Mouse (Mus musculus): ENCODE measurements at regions not wholly inside any gene's neighbourhood (a gene's known extent, or its start where the extent isn't known, plus 50 kb on each side); places are given as distances from the start of the nearest gene placed in this dataset.

GRCm38 (mm10) chr9:61749201-61749600 is 165.1 kb downstream of the Rplp1 start:
- Histone ChIP-seq H3K4me3 (no peak overlapping the region), H3K27me3 (replicated peaks; ENCODE audit: low read depth, poor library complexity, severe bottlenecking) (0 out of 2 replicates have a peak, but pooled peaks cover 9% of the 10 kb centered on the region), H3K4me1 (peaks cover 27% of the 10 kb centered on the region), H3K36me3 (replicated peaks) (no peaks in the 10 kb centered on the region), H3K9me3 (no peaks in the 10 kb centered on the region), H3K27ac (replicated peaks) (no peak overlapping the region)
- WGBS, result 88% methylated on average over 4 of the region's 4 CpGs
- no peak for DNase-seq (ENCODE audit: low spot score)

GRCm38 (mm10) chr9:61748416-61748815 is 165.9 kb downstream of the Rplp1 start:
- Histone ChIP-seq H3K9me3 (no peaks in the 10 kb centered on the region), H3K27me3 (replicated peaks; ENCODE audit: low read depth, poor library complexity, severe bottlenecking) (0 out of 2 replicates have a peak, but pooled peaks cover 2% of the 10 kb centered on the region), H3K4me1 (peaks cover 19% of the 10 kb centered on the region), H3K4me3 (no peak overlapping the region), H3K27ac (replicated peaks) (no peak overlapping the region), H3K36me3 (replicated peaks) (no peaks in the 10 kb centered on the region)
- DNase-seq (ENCODE audit: low spot score), result no peak

GRCm38 (mm10) chr9:61746401-61746800 is 167.9 kb downstream of the Rplp1 start:
- WGBS, result 62% methylated on average over 6 of the region's 6 CpGs

GRCm38 (mm10) chr9:61745301-61745801 is 169.0 kb downstream of the Rplp1 start:
- WGBS, result 62% methylated on average over 7 of the region's 7 CpGs
- no peak for DNase-seq (ENCODE audit: low spot score)

More at GRCm38 (mm10) chr9:61746401-61746800, 167.9 kb downstream of the Rplp1 start:
- Histone ChIP-seq H3K9me3 (no peaks in the 10 kb centered on the region), H3K4me3 (no peak overlapping the region), H3K27me3 (replicated peaks; ENCODE audit: low read depth, poor library complexity, severe bottlenecking) (no peaks in the 10 kb centered on the region), H3K36me3 (replicated peaks) (no peaks in the 10 kb centered on the region), H3K4me1 (peaks cover 17% of the 10 kb centered on the region), H3K27ac (replicated peaks) (no peak overlapping the region)
- DNase-seq (ENCODE audit: low spot score), result no peak

GRCm38 (mm10) chr9:61733540-61733939 is 180.8 kb downstream of the Rplp1 start:
- no peak for DNase-seq (ENCODE audit: low spot score)
- Histone ChIP-seq H3K27ac (replicated peaks) (no peak overlapping the region), H3K4me3 (no peak overlapping the region), H3K4me1 (no peaks in the 10 kb centered on the region), H3K9me3 (peaks cover 4% of the 10 kb centered on the region; the same call in 1 of the 2 replicates), H3K36me3 (replicated peaks) (no peaks in the 10 kb centered on the region), H3K27me3 (replicated peaks; ENCODE audit: low read depth, poor library complexity, severe bottlenecking) (no peaks in the 10 kb centered on the region)
- 65% methylated on average over 2 of the region's 2 CpGs for WGBS

More at GRCm38 (mm10) chr9:61745301-61745801, 169.0 kb downstream of the Rplp1 start:
- H3K27ac ChIP-seq (replicated peaks), result no peak overlapping the region
- peaks cover 17% of the 10 kb centered on the region for H3K4me1 ChIP-seq
- no peak overlapping the region for H3K4me3 ChIP-seq
- no peaks in the 10 kb centered on the region for H3K36me3 ChIP-seq (replicated peaks)
- no peaks in the 10 kb centered on the region for H3K9me3 ChIP-seq
- H3K27me3 ChIP-seq (replicated peaks; ENCODE audit: low read depth, poor library complexity, severe bottlenecking), result no peaks in the 10 kb centered on the region

GRCm38 (mm10) chr9:61732747-61733146 is 181.6 kb downstream of the Rplp1 start:
- Histone ChIP-seq H3K27me3 (replicated peaks; ENCODE audit: low read depth, poor library complexity, severe bottlenecking) (no peaks in the 10 kb centered on the region), H3K27ac (replicated peaks) (no peak overlapping the region), H3K4me1 (0 out of 2 replicates have a peak, but pooled peaks cover 2% of the 10 kb centered on the region), H3K4me3 (no peak overlapping the region), H3K9me3 (peaks cover 4% of the 10 kb centered on the region; the same call in 1 of the 2 replicates), H3K36me3 (replicated peaks) (no peaks in the 10 kb centered on the region)
- 80% methylated on average over 4 of the region's 4 CpGs for WGBS
- DNase-seq (ENCODE audit: low spot score), result no peak

GRCm38 (mm10) chr9:61728115-61728514 is 186.2 kb downstream of the Rplp1 start:
- Histone ChIP-seq H3K27me3 (replicated peaks; ENCODE audit: low read depth, poor library complexity, severe bottlenecking) (no peaks in the 10 kb centered on the region), H3K4me1 (0 out of 2 replicates have a peak, but pooled peaks cover 2% of the 10 kb centered on the region), H3K36me3 (replicated peaks) (no peaks in the 10 kb centered on the region), H3K4me3 (no peak overlapping the region), H3K27ac (replicated peaks) (no peak overlapping the region), H3K9me3 (no peaks in the 10 kb centered on the region)
- WGBS, result 73% methylated on average over 4 of the region's 4 CpGs
- no peak for DNase-seq (ENCODE audit: low spot score)

GRCm38 (mm10) chr9:61727651-61728050 is 186.7 kb downstream of the Rplp1 start:
- no peak overlapping the region for H3K4me3 ChIP-seq
- no peak for DNase-seq (ENCODE audit: low spot score)
- no peaks in the 10 kb centered on the region for H3K9me3 ChIP-seq
- H3K4me1 ChIP-seq, result 0 out of 2 replicates have a peak, but pooled peaks cover 2% of the 10 kb centered on the region
- 70% methylated on average over 10 of the region's 10 CpGs for WGBS
- no peaks in the 10 kb centered on the region for H3K36me3 ChIP-seq (replicated peaks)
- H3K27me3 ChIP-seq (replicated peaks; ENCODE audit: low read depth, poor library complexity, severe bottlenecking), result no peaks in the 10 kb centered on the region
- H3K27ac ChIP-seq (replicated peaks), result no peak overlapping the region

GRCm38 (mm10) chr9:61724070-61724469 is 190.3 kb downstream of the Rplp1 start:
- no peaks in the 10 kb centered on the region for H3K36me3 ChIP-seq (replicated peaks)
- H3K9me3 ChIP-seq, result no peaks in the 10 kb centered on the region
- no peak for DNase-seq (ENCODE audit: low spot score)
- no peak overlapping the region for H3K4me3 ChIP-seq
- H3K27ac ChIP-seq (replicated peaks), result no peak overlapping the region
- 0 out of 2 replicates have a peak, but pooled peaks cover 5% of the 10 kb centered on the region for H3K27me3 ChIP-seq (replicated peaks; ENCODE audit: low read depth, poor library complexity, severe bottlenecking)
- H3K4me1 ChIP-seq, result peaks cover 18% of the 10 kb centered on the region
- 91% methylated on average over 2 of the region's 2 CpGs for WGBS

GRCm38 (mm10) chr9:61723021-61723581 is 191.2 kb downstream of the Rplp1 start:
- Histone ChIP-seq H3K27me3 (replicated peaks; ENCODE audit: low read depth, poor library complexity, severe bottlenecking) (peaks cover 9% of the 10 kb centered on the region), H3K9me3 (no peaks in the 10 kb centered on the region), H3K36me3 (replicated peaks) (no peaks in the 10 kb centered on the region), H3K27ac (replicated peaks) (no peak overlapping the region), H3K4me3 (no peak overlapping the region), H3K4me1 (peaks cover 18% of the 10 kb centered on the region)
- no peak for DNase-seq (ENCODE audit: low spot score)
- 86% methylated on average over 8 of the region's 8 CpGs for WGBS

- DNase-seq (ENCODE audit: low spot score), result no peak
- Histone ChIP-seq H3K27me3 (replicated peaks; ENCODE audit: low read depth, poor library complexity, severe bottlenecking) (peaks cover 14% of the 10 kb centered on the region), H3K9me3 (no peaks in the 10 kb centered on the region), H3K4me1 (peaks cover 18% of the 10 kb centered on the region), H3K36me3 (replicated peaks) (no peaks in the 10 kb centered on the region), H3K27ac (replicated peaks) (no peak overlapping the region), H3K4me3 (no peak overlapping the region)
- 88% methylated on average over 5 of the region's 5 CpGs for WGBS
Measured at GRCm38 (mm10) chr9:61721851-61722250, 192.5 kb downstream of the Rplp1 start.

GRCm38 (mm10) chr9:61721071-61721470 is 193.3 kb downstream of the Rplp1 start:
- Histone ChIP-seq H3K27me3 (replicated peaks; ENCODE audit: low read depth, poor library complexity, severe bottlenecking) (peaks cover 14% of the 10 kb centered on the region), H3K27ac (replicated peaks) (0 out of 2 replicates have a peak overlapping the region, but pooled peaks have one; percentile 32), H3K4me1 (peaks cover 18% of the 10 kb centered on the region), H3K9me3 (no peaks in the 10 kb centered on the region), H3K36me3 (replicated peaks) (no peaks in the 10 kb centered on the region), H3K4me3 (no peak overlapping the region)
- no peak for DNase-seq (ENCODE audit: low spot score)
- WGBS, result 56% methylated on average over 4 of the region's 4 CpGs

GRCm38 (mm10) chr9:61720206-61720605 is 194.1 kb downstream of the Rplp1 start:
- no peak for DNase-seq (ENCODE audit: low spot score)
- no peak overlapping the region for H3K27ac ChIP-seq (replicated peaks)
- H3K4me1 ChIP-seq, result peaks cover 20% of the 10 kb centered on the region
- no peaks in the 10 kb centered on the region for H3K9me3 ChIP-seq
- peaks cover 14% of the 10 kb centered on the region for H3K27me3 ChIP-seq (replicated peaks; ENCODE audit: low read depth, poor library complexity, severe bottlenecking)
- no peak overlapping the region for H3K4me3 ChIP-seq
- 65% methylated on average over 5 of the region's 5 CpGs for WGBS
- no peaks in the 10 kb centered on the region for H3K36me3 ChIP-seq (replicated peaks)
